Mouse (Mus musculus) ES-E14 (cell line): ENCODE results near the gene Zfp384.

Source experiments
- MAFK ChIP-seq: IDR thresholded peaks from 2 replicates; pipeline ENCODE4 v1.6.1; 2014; ENCODE audit warnings: mild to moderate bottlenecking, low read depth, low read length, inconsistent platforms; ENCODE audit not compliant: insufficient read depth
- ZC3H11A ChIP-seq: IDR thresholded peaks from 2 replicates; pipeline ENCODE4 v1.6.1; 2012; ENCODE audit warnings: low read depth, mild to moderate bottlenecking, inconsistent platforms, low read length, borderline replicate concordance
- ZNF384 ChIP-seq: IDR thresholded peaks from 2 replicates; pipeline ENCODE4 v1.6.1; 2012; ENCODE audit warnings: low read depth, low read length, inconsistent platforms

GRCm38 (mm10) chr6:124992241-124992640, 16.7 kb upstream of the Zfp384 start:
- TF ChIP-seq ZC3H11A (no peak), ZNF384 (no peak), MAFK (no peak)
